Mouse (Mus musculus) 3T3-L1 (cell line): ENCODE measurements around the gene Spc25.
A peak's percentile ranks its signal among the peaks of the same experiment; 100 is the strongest.

Source experiments
- DNase-seq: peaks from one replicate; pipeline ENCODE4 v3.0.0-alpha.2; 2015; ENCODE audit warnings: low read depth, low spot score

Spc25 gene

DNA sequence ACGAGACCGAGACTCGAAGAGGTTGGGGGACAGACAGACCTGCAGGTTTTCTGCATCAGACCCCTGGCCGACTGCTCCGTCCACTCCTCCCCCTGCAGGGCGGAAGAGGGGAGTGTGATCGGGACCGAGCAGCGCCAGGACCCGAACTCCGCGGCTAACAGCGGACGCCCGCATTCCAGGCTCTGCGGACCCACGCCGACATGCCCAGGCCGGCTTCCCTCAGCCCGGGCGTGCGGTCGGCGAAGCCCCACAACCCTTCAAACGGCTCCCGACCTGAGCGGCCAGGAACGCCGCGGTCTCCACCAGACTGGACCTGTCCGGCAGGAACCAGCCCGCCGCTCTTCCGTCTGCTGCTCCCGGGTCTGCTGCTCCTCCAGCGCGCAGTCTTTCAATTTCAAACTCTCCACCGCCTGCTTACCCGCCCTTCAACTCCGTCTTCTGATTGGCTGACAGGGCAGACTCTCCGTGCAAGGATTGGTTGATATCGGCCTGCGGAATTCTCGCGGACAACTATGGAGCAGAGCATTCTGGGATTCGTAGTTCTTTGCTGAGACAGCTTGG, at the start of gene Spc25:
Spc25 (minus strand) TSS at position 404 of the 561 bp plus-strand sequence.
- DNase-seq = peak; percentile 98

GRCm38 (mm10) chr2:69248221-69248755, 42.3 kb upstream of the Spc25 start:
- no peak for DNase-seq

- DNase-seq = no peak
Observed at GRCm38 (mm10) chr2:69247081-69247480, 41.1 kb upstream of the Spc25 start.

- no peak for DNase-seq
Observed at GRCm38 (mm10) chr2:69244924-69245323, 38.9 kb upstream of the Spc25 start.

DNA sequence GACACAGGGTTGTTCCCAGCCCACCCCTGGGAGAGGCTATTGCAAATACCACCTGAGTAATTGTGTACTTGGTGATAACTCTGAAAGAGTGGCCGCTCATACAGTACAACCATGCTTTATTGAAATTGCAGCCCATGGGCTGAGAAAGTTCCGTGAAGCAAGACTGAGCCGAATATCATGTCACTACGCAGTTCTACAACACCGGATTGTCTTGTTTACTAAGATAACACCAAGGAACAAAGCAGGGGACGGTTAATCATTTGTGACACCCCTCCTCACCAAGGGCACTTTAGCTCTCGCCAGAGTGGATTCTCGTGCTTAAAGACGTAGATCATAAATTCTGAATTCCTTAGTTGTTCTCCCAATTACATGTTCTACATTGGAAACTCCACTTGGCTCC, 33.3 kb upstream of the Spc25 start:
- no peak for DNase-seq

GRCm38 (mm10) chr2:69234976-69235678, 29.1 kb upstream of the Spc25 start:
- DNase-seq = no peak

- DNase-seq = no peak
Observed at GRCm38 (mm10) chr2:69232101-69232500, 26.1 kb upstream of the Spc25 start.

DNA sequence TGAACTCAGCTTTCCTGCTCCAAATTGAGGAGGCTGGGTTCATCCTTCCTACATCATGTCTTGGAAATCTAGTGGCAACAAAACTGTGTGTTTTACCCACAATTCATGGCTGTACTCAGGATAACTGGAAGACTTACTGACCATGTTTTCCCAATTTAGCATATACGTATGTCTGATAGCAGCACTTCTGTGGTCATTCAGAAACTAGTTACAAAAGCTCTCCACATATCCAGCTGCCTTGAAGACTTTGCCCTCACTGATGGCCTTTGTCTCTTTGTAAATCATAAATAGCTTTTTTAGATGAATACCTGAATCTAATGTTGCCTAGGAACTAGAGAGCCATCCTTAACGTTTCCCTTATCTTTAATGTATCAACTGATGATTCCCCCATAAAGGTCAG, 24.1 kb upstream of the Spc25 start:
- no peak for DNase-seq

GRCm38 (mm10) chr2:69228635-69229034, 22.6 kb upstream of the Spc25 start:
- no peak for DNase-seq

DNA sequence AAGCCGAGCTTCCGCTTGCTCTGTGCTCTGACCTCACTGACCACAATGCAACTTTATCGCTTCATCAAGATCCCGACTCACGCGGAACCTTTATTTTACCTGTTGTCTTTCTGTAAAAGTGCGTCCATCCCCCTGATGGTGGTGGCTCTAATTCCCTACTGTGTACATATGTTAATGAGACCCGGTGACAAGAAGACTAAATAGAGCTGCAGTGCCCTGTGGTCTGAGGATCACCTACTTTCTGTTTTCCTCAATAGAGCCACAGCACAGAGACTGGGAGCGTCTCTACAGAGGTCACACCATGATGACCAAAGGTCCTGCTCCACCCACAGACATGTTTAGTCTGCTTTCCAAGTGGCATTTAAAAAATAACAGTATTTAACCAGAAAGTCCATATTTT, 20.9 kb upstream of the Spc25 start:
- DNase-seq = no peak

DNA sequence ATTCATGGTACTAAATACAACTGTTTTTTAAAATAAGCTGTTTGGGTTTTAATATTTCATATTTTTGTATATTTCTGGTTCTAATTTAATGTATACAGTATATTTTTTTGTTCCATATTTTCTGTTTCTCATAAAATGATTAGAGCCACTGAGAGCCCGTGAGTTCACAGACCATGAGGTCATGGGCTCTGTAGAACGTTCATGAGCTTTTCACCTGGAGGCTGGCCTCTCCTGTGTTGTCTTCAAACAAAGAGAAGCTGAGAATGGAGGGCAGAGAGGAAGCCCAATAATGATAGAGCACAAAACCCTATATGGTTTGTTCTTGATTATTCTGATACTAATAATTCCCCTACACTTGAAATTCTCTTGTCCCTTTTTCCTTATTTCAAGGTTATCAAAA, 18.7 kb upstream of the Spc25 start:
- DNase-seq = no peak

DNA sequence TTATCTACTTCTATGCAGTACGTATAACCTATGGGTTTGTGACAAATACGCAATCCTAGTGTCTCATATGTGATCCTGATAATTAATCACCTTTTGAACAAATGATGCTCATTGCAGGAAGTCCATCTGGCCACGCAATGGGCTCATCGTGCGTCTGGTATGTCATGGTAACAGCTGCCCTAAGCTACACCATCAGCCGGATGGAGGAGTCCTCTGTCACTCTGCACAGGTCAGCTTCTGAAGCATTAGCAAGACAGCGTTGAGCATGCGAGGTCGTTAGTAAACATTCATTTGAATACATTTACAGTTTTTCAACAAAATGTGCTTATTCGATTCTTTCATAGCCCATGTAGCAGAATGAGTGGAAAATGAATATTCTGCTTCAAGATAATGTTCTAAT, 16.8 kb upstream of the Spc25 start:
- DNase-seq = no peak

DNA sequence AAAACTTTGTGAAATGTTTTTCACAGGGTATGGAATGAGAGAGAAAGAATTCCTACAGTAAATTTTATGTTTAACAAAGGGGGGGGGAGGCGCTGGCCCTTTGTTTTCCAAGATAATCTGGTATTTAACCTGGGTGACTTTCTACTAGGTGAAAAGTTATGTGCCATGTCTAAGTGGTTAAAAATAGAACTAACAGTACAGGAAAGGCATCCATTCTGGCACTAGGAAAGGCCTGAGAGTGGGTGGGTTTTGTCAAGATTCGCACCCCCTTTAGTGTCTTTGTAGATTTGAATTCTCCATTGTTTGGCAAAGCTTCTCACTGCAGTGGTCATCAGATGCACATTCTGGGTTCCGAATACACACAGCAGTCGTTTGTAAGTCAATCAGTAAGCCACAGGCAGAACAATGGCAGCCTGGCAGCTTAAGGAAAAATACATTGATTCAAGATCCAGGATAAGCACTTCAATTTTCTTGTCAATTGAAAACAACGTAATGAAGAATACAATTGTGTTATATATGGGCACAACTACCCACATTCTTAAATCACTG, 15.9 kb upstream of the Spc25 start:
- DNase-seq = no peak

- no peak for DNase-seq
Observed at GRCm38 (mm10) chr2:69215242-69215641, 9.2 kb upstream of the Spc25 start.

- DNase-seq = no peak
Observed at GRCm38 (mm10) chr2:69212652-69213051, 6.7 kb upstream of the Spc25 start.

DNA sequence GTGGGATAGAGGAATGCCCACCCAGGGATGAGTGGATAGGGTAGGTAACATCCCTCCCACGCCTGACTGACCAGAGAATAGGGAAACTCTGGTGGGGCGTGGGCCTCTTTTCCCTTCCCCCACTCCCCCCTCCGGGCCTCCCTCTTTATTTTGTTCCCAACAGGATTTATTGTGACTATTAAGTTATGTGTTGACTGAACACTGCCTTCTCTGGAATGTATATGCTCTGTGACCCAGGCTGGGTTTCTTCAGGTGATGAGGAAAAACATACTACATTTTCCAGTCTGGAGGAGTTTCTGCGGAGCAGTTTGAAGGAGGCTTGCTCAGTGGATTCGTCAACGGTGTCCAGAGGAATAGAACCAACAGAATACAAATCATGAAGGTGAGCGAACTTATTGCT, 4.8 kb upstream of the Spc25 start, which contains the start of gene G6pc2:
G6pc2 (plus strand) TSS at position 301 of the 400 bp plus-strand sequence.
- no peak for DNase-seq

GRCm38 (mm10) chr2:69209684-69210083, 3.7 kb upstream of the Spc25 start:
- no peak for DNase-seq

GRCm38 (mm10) chr2:69206523-69206922, 529 bp upstream of the Spc25 start:
- DNase-seq = peak; percentile 30

- DNase-seq = peak; percentile 26
Observed at GRCm38 (mm10) chr2:69205185-69205584, 809 bp downstream of the Spc25 start.

DNA sequence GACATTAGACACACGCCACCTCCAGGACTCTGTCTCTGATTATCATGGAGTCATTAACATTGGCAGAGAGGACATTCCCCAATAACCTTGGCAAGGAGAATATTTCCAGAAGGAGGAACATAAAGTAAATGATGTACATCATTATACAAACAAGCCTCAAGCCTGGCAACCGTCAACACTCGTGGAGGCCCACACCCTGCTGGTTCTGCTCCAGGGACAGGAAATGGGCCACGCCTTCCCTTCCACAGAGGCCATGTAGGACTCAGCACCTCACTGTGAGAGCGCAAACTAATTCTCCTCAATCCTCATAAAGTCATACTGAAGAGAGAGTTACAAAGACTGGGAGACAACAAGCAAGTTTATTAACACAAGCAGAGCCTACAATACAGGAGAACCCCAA, 12.4 kb downstream of the Spc25 start:
- no peak for DNase-seq

DNA sequence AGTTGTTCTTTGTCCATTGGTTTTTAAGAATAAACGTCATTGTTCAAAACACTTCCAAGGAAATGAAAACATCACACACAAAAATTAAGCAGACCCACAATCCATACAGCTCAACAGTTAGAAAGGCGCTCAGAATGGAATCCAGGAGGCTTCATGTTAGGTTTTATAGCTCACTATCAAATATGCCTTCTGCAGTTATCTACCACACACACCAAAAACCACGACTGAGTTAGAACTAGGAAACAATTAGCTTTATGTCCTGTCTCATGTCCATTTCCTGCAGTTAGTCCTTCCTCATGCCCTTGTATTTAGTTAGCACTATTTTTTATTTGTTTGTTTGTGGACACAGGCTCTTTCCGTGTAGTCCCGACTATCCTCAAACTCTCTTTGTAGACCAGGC, 14.9 kb downstream of the Spc25 start:
- no peak for DNase-seq

DNA sequence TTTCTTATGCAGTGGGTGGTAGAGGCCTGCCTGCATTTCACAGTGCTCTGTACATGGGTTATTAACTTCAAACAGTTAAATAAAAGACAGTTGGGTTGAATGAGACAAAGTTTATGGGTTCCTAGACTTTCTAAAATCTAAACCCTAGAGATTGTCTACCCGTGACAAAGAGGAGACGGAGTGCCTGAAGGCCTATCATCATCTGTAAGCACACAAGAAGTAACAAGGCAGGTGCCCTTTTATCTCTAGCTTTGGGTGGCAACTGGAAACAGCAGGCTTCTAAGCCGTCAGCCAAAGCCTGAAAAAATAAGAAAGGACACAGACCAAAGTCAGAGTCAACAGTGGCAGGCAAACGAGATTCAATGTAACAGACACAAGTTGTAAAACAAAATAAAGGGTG, 16.8 kb downstream of the Spc25 start:
- DNase-seq = no peak

DNA sequence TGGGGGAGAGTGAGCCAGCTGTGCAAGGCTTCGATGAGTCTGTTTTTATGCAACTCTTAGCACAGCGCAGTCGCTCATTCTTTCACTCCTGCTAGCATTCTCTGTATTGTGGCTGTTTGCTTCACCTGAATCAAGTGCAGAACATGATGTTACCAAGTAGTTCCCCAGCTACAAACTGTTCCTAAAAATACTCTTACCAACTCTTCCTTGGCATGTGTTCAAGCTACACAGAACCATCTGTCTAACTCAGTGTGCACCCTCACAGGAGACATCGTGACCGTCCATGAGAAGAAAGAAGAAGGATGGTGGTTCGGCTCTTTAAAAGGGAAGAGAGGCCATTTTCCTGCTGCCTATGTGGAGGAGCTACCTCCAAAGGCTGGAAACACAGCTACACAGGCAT, 17.3 kb downstream of the Spc25 start:
- no peak for DNase-seq
